Mouse (Mus musculus): Measurements from ENCODE around the gene Commd3. TPM values are rescaled to one million over a fixed set of nuclear protein-coding genes. Genes with fewer than 3 reads are reported as not detected.
A peak's percentile ranks its signal among the peaks of the same experiment; 100 is the strongest.

Gene Commd3
- 96.0 and 135 TPM in 2 replicates for polyA plus RNA-seq (2016; fragmentation: Nextera tagmentation; extraction: Ambion mirVana)

DNA sequence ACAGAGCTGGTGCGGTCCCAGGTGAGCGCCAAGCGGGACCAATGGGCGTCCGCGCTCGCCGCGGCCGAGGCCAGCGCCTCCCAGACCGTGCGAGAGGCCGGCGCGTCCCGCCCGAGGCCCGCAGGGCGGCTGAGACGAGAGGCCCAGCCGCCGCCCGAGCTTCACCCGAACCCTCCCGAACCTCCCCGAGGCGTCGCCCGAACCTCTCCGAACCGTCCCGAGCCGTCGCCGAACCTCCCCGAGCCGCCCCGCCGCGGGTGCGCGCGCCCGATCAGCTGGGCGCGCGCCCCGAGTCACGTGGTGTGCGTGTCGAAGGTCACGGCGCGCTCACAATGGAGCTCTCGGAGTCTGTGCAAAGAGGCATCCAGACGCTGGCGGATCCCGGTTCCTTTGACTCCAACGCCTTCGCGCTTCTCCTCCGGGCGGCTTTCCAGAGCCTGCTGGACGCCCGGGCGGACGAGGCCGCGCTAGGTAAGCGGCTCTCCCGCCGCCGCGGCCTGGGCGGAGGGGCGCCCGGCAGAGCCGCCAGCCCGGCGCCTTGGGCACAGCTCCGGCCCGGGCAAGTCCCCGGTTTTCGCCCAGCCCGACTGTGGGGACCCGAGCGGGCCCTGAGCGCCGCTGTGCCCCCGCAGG is at the start of gene Commd3:
Gene Commd3 (plus strand): TSS at position 252 of the 633 bp plus-strand sequence.
- Histone ChIP-seq H3K9me3 (replicated peaks) (no peaks in the 10 kb centered on the region), H3K4me3 (peak within 1 kb of the TSS; percentile 74), H3K36me3 (no peaks in the 10 kb centered on the region), H3K27me3 (ENCODE audit: low read depth, poor library complexity, severe bottlenecking) (peaks cover 46% of the 10 kb centered on the region), H3K27ac (peak within 1 kb of the TSS; percentile 98), H3K4me1 (peaks cover 26% of the 10 kb centered on the region)
- peak; percentile 93 for DNase-seq (ENCODE audit: low spot score)
- WGBS = under 1% methylated on average over 91 of the region's 91 CpGs

GRCm38 (mm10) chr2:18623219-18623618 is 49.0 kb upstream of the Commd3 start:
- WGBS = 77% methylated on average over 10 of the region's 10 CpGs
- no peaks in the 10 kb centered on the region for H3K9me3 ChIP-seq (replicated peaks)

GRCm38 (mm10) chr2:18630547-18630946 is 41.6 kb upstream of the Commd3 start:
- WGBS = 78% methylated on average over 5 of the region's 5 CpGs
- DNase-seq (ENCODE audit: low spot score) = no peak

More at GRCm38 (mm10) chr2:18623219-18623618, 49.0 kb upstream of the Commd3 start:
- Histone ChIP-seq H3K36me3 (no peaks in the 10 kb centered on the region), H3K27ac (no peak overlapping the region), H3K4me3 (no peak overlapping the region), H3K4me1 (peaks cover 10% of the 10 kb centered on the region), H3K27me3 (ENCODE audit: low read depth, poor library complexity, severe bottlenecking) (peaks cover 85% of the 10 kb centered on the region)
- DNase-seq (ENCODE audit: low spot score) = no peak

GRCm38 (mm10) chr2:18635052-18635451 is 37.1 kb upstream of the Commd3 start:
- WGBS = 94% methylated on average over 8 of the region's 8 CpGs
- H3K4me1 ChIP-seq = no peaks in the 10 kb centered on the region
- peaks cover 62% of the 10 kb centered on the region for H3K27me3 ChIP-seq (ENCODE audit: low read depth, poor library complexity, severe bottlenecking)
- H3K36me3 ChIP-seq = no peaks in the 10 kb centered on the region
- H3K27ac ChIP-seq = no peak overlapping the region
- H3K4me3 ChIP-seq = no peak overlapping the region
- DNase-seq (ENCODE audit: low spot score) = peak; percentile 29
- H3K9me3 ChIP-seq (replicated peaks) = no peaks in the 10 kb centered on the region

More at GRCm38 (mm10) chr2:18630547-18630946, 41.6 kb upstream of the Commd3 start:
- Histone ChIP-seq H3K4me3 (no peak overlapping the region), H3K27ac (no peak overlapping the region), H3K9me3 (replicated peaks) (no peaks in the 10 kb centered on the region), H3K27me3 (ENCODE audit: low read depth, poor library complexity, severe bottlenecking) (peaks cover 81% of the 10 kb centered on the region), H3K36me3 (no peaks in the 10 kb centered on the region), H3K4me1 (no peaks in the 10 kb centered on the region)

DNA sequence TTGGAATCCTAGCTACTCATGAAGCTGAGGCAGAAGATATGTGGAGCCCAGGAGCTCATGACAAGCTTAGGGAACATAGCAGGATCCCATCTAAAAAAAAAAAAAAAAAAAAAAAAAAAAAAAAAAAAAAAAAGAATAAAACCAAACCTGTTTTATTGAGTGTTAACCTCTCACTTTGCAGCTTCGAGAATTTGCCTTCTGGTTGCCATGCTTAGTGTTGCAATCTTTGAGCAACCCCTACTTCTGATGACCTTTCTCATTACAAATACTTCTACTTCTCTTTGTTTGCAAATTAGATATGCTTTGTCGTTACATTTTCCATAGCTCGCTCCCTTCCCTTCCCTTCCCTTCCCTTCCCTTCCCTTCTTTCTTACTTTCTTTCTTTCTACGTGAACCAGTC is 23.6 kb upstream of the Commd3 start:
- DNase-seq (ENCODE audit: low spot score) = peak; percentile 5
- H3K4me3 ChIP-seq = no peak overlapping the region
- 89% methylated on average over 4 of the region's 4 CpGs for WGBS
- H3K36me3 ChIP-seq = no peaks in the 10 kb centered on the region
- no peaks in the 10 kb centered on the region for H3K4me1 ChIP-seq
- H3K27ac ChIP-seq = no peak overlapping the region
- 0 out of 2 replicates have a peak, but pooled peaks cover 17% of the 10 kb centered on the region for H3K27me3 ChIP-seq (ENCODE audit: low read depth, poor library complexity, severe bottlenecking)
- no peaks in the 10 kb centered on the region for H3K9me3 ChIP-seq (replicated peaks)

DNA sequence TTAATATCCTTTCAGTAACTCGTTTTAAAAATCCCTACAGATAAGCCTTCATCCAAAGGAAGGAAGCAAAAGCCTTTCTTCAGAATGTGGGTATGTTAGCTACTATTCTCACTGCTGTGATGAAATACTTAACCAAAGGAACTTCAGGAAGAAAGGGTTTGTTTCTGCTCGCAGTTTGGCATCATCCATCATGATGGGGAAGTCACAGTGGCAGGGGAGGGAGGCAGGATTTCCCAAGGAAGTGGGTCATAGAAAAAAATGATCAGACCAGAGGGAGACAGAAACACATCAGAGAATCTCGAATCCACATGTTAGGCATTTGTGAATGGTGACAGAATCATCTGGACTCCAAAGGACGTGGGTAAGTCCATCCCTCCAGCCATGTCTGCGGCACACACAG is 17.4 kb upstream of the Commd3 start:
- H3K27me3 ChIP-seq (ENCODE audit: low read depth, poor library complexity, severe bottlenecking) = no peaks in the 10 kb centered on the region
- no peak for DNase-seq (ENCODE audit: low spot score)
- no peaks in the 10 kb centered on the region for H3K9me3 ChIP-seq (replicated peaks)
- H3K4me3 ChIP-seq = no peak overlapping the region
- H3K36me3 ChIP-seq = no peaks in the 10 kb centered on the region
- no peaks in the 10 kb centered on the region for H3K4me1 ChIP-seq
- 65% methylated on average over 5 of the region's 5 CpGs for WGBS
- no peak overlapping the region for H3K27ac ChIP-seq

DNA sequence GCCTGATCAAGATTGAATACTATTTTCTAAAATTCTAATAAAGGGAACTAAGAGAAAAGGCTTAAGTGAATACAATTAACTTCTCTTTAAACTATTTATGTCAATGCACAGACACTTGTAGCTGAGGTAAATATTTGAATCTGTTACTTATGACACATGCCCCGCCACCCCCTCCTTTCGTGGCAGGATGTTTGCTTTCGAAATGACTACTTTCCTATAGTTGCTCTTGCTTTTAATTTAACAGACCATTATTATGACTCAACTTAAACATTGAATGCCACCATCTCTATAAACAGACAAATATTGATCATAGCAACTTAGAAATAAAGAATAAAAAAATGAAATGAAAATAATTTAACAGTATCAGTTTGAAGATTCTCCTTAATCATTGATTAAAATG is 8.2 kb upstream of the Commd3 start:
- Histone ChIP-seq H3K36me3 (no peaks in the 10 kb centered on the region), H3K9me3 (replicated peaks) (no peaks in the 10 kb centered on the region), H3K4me1 (no peaks in the 10 kb centered on the region), H3K27ac (no peak overlapping the region), H3K4me3 (no peak overlapping the region), H3K27me3 (ENCODE audit: low read depth, poor library complexity, severe bottlenecking) (peaks cover 7% of the 10 kb centered on the region)
- no peak for DNase-seq (ENCODE audit: low spot score)
- WGBS = 94% methylated on average over 3 of the region's 3 CpGs

DNA sequence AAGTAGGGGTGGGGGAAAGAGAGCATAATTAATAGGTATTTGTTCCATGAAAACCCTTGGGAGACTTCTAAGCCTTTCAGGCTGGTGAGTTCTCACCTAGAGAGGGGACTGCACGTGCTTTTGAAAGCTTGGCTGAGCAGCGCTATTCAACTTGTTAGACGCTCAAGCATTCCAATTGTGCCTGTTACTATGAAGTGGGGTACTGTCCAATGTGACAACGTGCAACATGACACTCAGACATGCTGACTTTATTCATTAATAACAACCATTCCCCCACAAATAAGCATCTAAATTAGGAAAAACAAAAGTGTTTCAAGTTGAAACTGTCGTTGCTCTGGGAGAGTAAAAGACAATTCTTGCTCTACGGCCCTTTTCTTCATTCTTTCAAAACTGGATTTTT is 1.1 kb upstream of the Commd3 start:
- H3K27ac ChIP-seq = no peak overlapping the region
- H3K9me3 ChIP-seq (replicated peaks) = no peaks in the 10 kb centered on the region
- no peak for DNase-seq (ENCODE audit: low spot score)
- 7% methylated on average over 6 of the region's 6 CpGs for WGBS
- H3K4me3 ChIP-seq = no peak overlapping the region
- peaks cover 48% of the 10 kb centered on the region for H3K27me3 ChIP-seq (ENCODE audit: low read depth, poor library complexity, severe bottlenecking)
- peaks cover 25% of the 10 kb centered on the region for H3K4me1 ChIP-seq
- no peaks in the 10 kb centered on the region for H3K36me3 ChIP-seq

- peak overlapping the region; percentile 98 for H3K27ac ChIP-seq
- WGBS = 0% methylated on average over 11 of the region's 11 CpGs
- no peaks in the 10 kb centered on the region for H3K9me3 ChIP-seq (replicated peaks)
- DNase-seq (ENCODE audit: low spot score) = no peak
- H3K4me3 ChIP-seq = peak overlapping the region; percentile 74
- H3K36me3 ChIP-seq = no peaks in the 10 kb centered on the region
- H3K27me3 ChIP-seq (ENCODE audit: low read depth, poor library complexity, severe bottlenecking) = peaks cover 41% of the 10 kb centered on the region
- H3K4me1 ChIP-seq = peaks cover 26% of the 10 kb centered on the region
Observed at GRCm38 (mm10) chr2:18672766-18673164, 581 bp downstream of the Commd3 start.

DNA sequence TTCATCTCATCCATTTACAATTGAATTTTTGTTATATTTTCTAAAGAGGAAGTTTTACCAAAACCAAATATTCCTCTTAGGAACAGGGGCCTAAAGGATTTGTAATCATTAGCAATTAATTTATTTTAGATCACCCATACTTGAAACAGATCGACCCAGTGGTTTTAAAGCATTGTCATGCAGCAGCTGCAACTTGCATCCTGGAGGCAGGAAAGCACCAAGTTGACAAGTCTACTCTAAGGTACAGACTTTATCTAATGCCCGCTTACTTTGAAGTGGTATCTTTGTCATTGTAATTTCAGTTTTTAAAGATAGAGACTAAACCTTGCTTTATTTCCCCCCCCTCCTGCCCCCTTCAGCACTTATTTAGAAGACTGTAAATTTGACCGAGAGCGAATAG is 1.6 kb downstream of the Commd3 start:
- Histone ChIP-seq H3K27me3 (ENCODE audit: low read depth, poor library complexity, severe bottlenecking) (peaks cover 49% of the 10 kb centered on the region), H3K27ac (no peak overlapping the region), H3K4me3 (no peak overlapping the region; the same call in 1 of the 2 replicates), H3K4me1 (peaks cover 33% of the 10 kb centered on the region), H3K9me3 (replicated peaks) (no peaks in the 10 kb centered on the region), H3K36me3 (no peaks in the 10 kb centered on the region)
- DNase-seq (ENCODE audit: low spot score) = no peak
- 11% methylated on average over 4 of the region's 4 CpGs for WGBS

- no peaks in the 10 kb centered on the region for H3K36me3 ChIP-seq
- no peak overlapping the region for H3K27ac ChIP-seq
- 16% methylated on average over 4 of the region's 4 CpGs for WGBS
- no peaks in the 10 kb centered on the region for H3K9me3 ChIP-seq (replicated peaks)
- peaks cover 53% of the 10 kb centered on the region for H3K27me3 ChIP-seq (ENCODE audit: low read depth, poor library complexity, severe bottlenecking)
- no peak for DNase-seq (ENCODE audit: low spot score)
- peaks cover 33% of the 10 kb centered on the region for H3K4me1 ChIP-seq
- no peak overlapping the region for H3K4me3 ChIP-seq
Observed at GRCm38 (mm10) chr2:18674193-18674902, 2.2 kb downstream of the Commd3 start.

DNA sequence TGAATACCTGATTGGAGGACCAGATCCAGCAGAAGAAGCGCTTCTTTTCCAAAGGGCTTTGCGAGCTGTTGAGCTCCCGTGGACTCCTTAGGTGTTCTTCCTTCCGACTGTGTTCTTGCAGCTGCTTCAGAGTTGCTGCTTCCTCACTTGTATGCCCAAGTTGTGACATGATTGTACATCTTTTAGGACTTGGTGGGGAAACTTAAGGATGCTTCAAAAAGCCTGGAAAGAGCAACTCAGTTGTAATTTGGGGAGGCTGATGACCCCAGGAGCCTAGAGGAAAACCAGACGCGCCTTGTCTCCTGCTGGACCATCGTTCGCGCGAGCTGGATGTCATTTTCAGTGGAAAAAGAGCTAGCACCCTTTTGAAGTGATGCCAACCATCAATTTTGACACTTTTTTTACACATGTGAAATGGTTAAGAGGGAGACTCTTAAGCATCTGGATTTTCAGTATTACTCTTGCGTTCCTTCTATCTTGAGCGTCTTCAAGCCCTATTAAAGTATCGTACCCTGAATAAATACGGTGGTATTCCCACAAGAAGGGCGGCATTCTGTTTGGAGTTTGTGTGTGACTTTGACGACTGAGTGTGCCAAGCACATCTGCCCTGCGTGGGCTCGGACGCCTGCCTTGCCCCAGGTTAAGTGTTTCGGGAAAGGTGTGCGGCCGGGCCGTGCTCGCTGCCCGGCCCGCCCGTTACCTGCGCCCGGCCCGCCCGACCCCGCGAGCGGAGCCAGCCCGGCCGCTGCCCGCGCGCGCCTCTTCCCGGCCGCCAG is 3.7 kb downstream of the Commd3 start:
- peak; percentile 51 for DNase-seq (ENCODE audit: low spot score)
- peaks cover 44% of the 10 kb centered on the region for H3K4me1 ChIP-seq
- 2% methylated on average over 42 of the region's 42 CpGs for WGBS
- peak overlapping the region; percentile 82 for H3K4me3 ChIP-seq
- H3K27me3 ChIP-seq (ENCODE audit: low read depth, poor library complexity, severe bottlenecking) = peaks cover 54% of the 10 kb centered on the region
- no peaks in the 10 kb centered on the region for H3K9me3 ChIP-seq (replicated peaks)
- peak overlapping the region; percentile 98 for H3K27ac ChIP-seq
- no peaks in the 10 kb centered on the region for H3K36me3 ChIP-seq
